Mouse (Mus musculus): ENCODE results near the gene Vmn1r24.
"Not testable (repeated sequence)": the region's sequence is repeated elsewhere in the genome, so short reads cannot be mapped to it uniquely, and the experiment has no call there.

Vmn1r24 gene

GRCm38 (mm10) chr6:57961403-57961802 lies at the start of gene Vmn1r24:
Vmn1r24 (minus strand) TSS chr6:57961503.
- not testable (repeated sequence) for DNase-seq (ENCODE audit: low spot score)

- DNase-seq (ENCODE audit: low spot score): no peak
These were observed 19.4 kb upstream of the Vmn1r24 start, which contains the start of gene Vmn1r25 for GRCm38 (mm10) chr6:57980710-57981109. Vmn1r25 (minus strand) TSS chr6:57980810.

DNA sequence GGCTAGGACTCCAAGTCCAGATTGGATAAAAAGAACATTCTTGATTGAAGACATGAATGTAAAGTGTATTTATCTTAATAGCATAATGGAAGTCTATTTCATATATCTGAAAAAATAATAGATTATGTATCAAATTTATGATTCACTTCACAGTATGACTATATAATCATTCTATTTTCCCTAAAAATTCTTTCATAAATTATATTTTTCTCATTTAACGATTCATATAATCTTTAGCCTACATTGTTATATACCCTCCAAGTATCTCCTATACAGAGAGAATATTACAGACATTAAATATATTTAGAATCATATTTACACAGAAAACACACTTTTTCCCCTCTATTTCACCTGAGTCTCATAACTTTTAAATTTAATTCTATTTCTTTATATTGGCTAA lies 34.6 kb downstream of the Vmn1r24 start, which contains the start of gene Vmn1r23:
Vmn1r23 (minus strand) TSS at position 101 of the 400 bp plus-strand sequence.
- DNase-seq (ENCODE audit: low spot score): no peak

- no peak for DNase-seq (ENCODE audit: low spot score)
These were observed 53.4 kb downstream of the Vmn1r24 start, which contains the start of gene Vmn1r22 for GRCm38 (mm10) chr6:57907928-57908327. Vmn1r22 (minus strand) TSS chr6:57908028.

Measured in left cerebral cortex, adult 11 months (tissue).